21 mouse cellular contexts compared by ENCODE assay signal in the genomic region with DNA sequence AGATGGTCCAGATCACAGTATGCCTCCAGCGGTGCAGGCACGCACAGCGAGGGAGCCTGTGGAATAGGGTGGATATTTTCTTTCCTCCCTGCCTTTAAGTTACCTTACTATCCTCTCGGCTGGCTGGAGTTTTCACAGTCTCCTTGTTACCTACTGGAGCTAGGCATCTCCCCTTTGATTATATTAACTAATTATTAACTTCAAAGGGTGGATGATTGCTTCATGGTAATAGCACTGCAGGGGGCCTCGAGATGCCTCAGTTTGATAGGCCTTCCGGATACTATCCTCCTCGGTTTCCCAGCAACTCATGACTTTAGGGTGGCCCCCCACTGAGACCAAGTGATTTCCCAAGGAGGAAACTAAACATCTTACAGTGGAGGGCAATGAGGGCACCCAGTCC. TPM values are rescaled to one million over a fixed set of nuclear protein-coding genes. Genes with fewer than 3 reads are reported as not detected.
DNase-seq lines count a peak whose midpoint lies in the region; ATAC-seq and TF ChIP-seq lines count a peak whose summit lies in the region.
"Had no signal": no experiment of that assay in that cellular context is flagged by ENCODE, and none has a peak within 500 bp of the region (broad histone marks: within the 10 kb centered on the region; RNA-seq: fewer than 3 reads in every experiment).

No protein-coding gene starts in this region.

- no peak overlapping the region for H3K4me2 ChIP-seq in neural tube, embryonic 13.5 days
- no peak overlapping the region for H3K4me2 ChIP-seq in neural tube, embryonic 15.5 days
- H3K4me2 ChIP-seq: forebrain, embryonic 12.5 days; hindbrain, embryonic 15.5 days; limb, embryonic 13.5 days had no signal

- H3K27me3 ChIP-seq in neural tube, embryonic 13.5 days: no peaks in the 10 kb centered on the region
- no peaks in the 10 kb centered on the region for H3K27me3 ChIP-seq in neural tube, embryonic 15.5 days (replicated peaks)
- H3K27me3 ChIP-seq: forebrain, embryonic 12.5 days; hindbrain, embryonic 15.5 days; limb, embryonic 13.5 days had no signal

- no peaks in the 10 kb centered on the region for H3K9me3 ChIP-seq in neural tube, embryonic 13.5 days
- 0 out of 2 replicates have a peak, but pooled peaks cover 4% of the 10 kb centered on the region for H3K9me3 ChIP-seq in neural tube, embryonic 15.5 days (replicated peaks)
- H3K9me3 ChIP-seq: forebrain, embryonic 12.5 days; hindbrain, embryonic 15.5 days had no signal

- no peak for TF ChIP-seq CTCF in gastrocnemius, adult 2 months (IDR thresholded peaks at IDR 0.05)

- DNase-seq in kidney, adult 18-20 months: peak; percentile 53
- DNase-seq in kidney, postnatal 10 days: peak; percentile 41
- DNase-seq in gastrocnemius, adult 2 months: no peak
- no peak for DNase-seq in urinary bladder, adult 18-20 months (ENCODE audit: low spot score in 2 of 2)
- no peak for DNase-seq in layer of hippocampus, postnatal 14 days (ENCODE audit: low spot score in 2 of 2)
- no peak for DNase-seq in cerebellum, adult 18-20 months
- DNase-seq: adrenal gland, adult 8-10 months; cerebellum, adult 11 months; cerebellum, postnatal 25 days; gastrocnemius, postnatal 14 days; heart, postnatal 14 days; lung, postnatal 10 days; thymus, postnatal 4 days had no signal

- no peak overlapping the region for H3K4me3 ChIP-seq in neural tube, embryonic 13.5 days
- no peak overlapping the region for H3K4me3 ChIP-seq in neural tube, embryonic 15.5 days (replicated peaks)
- no peak overlapping the region for H3K4me3 ChIP-seq in gastrocnemius, adult 2 months
- H3K4me3 ChIP-seq: forebrain, embryonic 12.5 days; hindbrain, embryonic 15.5 days; layer of hippocampus, adult 2 months; left cerebral cortex, adult 2 months; limb, embryonic 13.5 days had no signal

- intact Hi-C loops in gastrocnemius, adult 2 months (cut with DNase I): no loop called here

- WGBS in neural tube, embryonic 13.5 days: 16% methylated on average over 7 of the region's 7 CpGs
- WGBS in neural tube, embryonic 15.5 days: 19% methylated on average over 7 of the region's 7 CpGs

- H3K27ac ChIP-seq in neural tube, embryonic 13.5 days (replicated peaks): peak overlapping the region; percentile 46; the same call in 1 of the 2 replicates
- no peak overlapping the region for H3K27ac ChIP-seq in neural tube, embryonic 15.5 days (replicated peaks)
- H3K27ac ChIP-seq in gastrocnemius, adult 2 months: no peak overlapping the region
- H3K27ac ChIP-seq: forebrain, embryonic 12.5 days; hindbrain, embryonic 15.5 days; layer of hippocampus, adult 2 months; left cerebral cortex, adult 2 months; limb, embryonic 13.5 days; liver, embryonic 14.5 days had no signal

- H3K36me3 ChIP-seq in neural tube, embryonic 13.5 days: no peaks in the 10 kb centered on the region
- H3K36me3 ChIP-seq in neural tube, embryonic 15.5 days: no peaks in the 10 kb centered on the region
- H3K36me3 ChIP-seq: forebrain, embryonic 12.5 days; hindbrain, embryonic 15.5 days; limb, embryonic 13.5 days had no signal

- peak; percentile 53; the same call in 1 of the 2 replicates for ATAC-seq in neural tube, embryonic 13.5 days (ENCODE audit: low read depth)
- no peak for ATAC-seq in neural tube, embryonic 15.5 days (ENCODE audit: low FRiP score)

- peaks cover 6% of the 10 kb centered on the region; the same call in 1 of the 2 replicates for H3K4me1 ChIP-seq in neural tube, embryonic 13.5 days (replicated peaks)
- H3K4me1 ChIP-seq in neural tube, embryonic 15.5 days: no peaks in the 10 kb centered on the region
- H3K4me1 ChIP-seq: forebrain, embryonic 12.5 days; hindbrain, embryonic 15.5 days; limb, embryonic 13.5 days had no signal

- H3K9ac ChIP-seq in neural tube, embryonic 13.5 days: no peak overlapping the region
- no peak overlapping the region for H3K9ac ChIP-seq in neural tube, embryonic 15.5 days (replicated peaks)
- H3K9ac ChIP-seq: forebrain, embryonic 12.5 days; hindbrain, embryonic 15.5 days; limb, embryonic 13.5 days; liver, embryonic 14.5 days had no signal

RNA-seq across cellular contexts. Expression of gene Edn1, which starts 45.1 kb away (rescaled TPM):
- 2.6 and 3.0 TPM in 2 replicates for polyA plus RNA-seq in neural tube, embryonic 13.5 days (2015; fragmentation: Nextera tagmentation; extraction: Ambion mirVana)
- polyA plus RNA-seq in neural tube, embryonic 15.5 days (2015; fragmentation: Nextera tagmentation; extraction: Ambion mirVana): 2.3 and 4.1 TPM in 2 replicates
- 1 to 10 TPM; 1.6 to 1.7 TPM for total RNA-seq in gastrocnemius, adult 2 months (2021)
- 1 to 10 TPM; 3.5 to 4.1 TPM for total RNA-seq in layer of hippocampus, postnatal 14 days (2021)

Comparison
In these comparisons a context has a peak if more than half of its experiments do, and no peak if none do; other contexts are left out.
1. DNase-seq: peak in kidney, adult 18-20 months (single experiment) and kidney, postnatal 10 days (single experiment); none in gastrocnemius, adult 2 months (single experiment), urinary bladder, adult 18-20 months (0 of 2), layer of hippocampus, postnatal 14 days (0 of 2) and cerebellum, adult 18-20 months (0 of 2).